Mouse (Mus musculus): ENCODE measurements at regions not wholly inside any gene's neighbourhood (a gene's known extent, or its start where the extent isn't known, plus 50 kb on each side); places are given as distances from the start of the nearest gene placed in this dataset.

DNA sequence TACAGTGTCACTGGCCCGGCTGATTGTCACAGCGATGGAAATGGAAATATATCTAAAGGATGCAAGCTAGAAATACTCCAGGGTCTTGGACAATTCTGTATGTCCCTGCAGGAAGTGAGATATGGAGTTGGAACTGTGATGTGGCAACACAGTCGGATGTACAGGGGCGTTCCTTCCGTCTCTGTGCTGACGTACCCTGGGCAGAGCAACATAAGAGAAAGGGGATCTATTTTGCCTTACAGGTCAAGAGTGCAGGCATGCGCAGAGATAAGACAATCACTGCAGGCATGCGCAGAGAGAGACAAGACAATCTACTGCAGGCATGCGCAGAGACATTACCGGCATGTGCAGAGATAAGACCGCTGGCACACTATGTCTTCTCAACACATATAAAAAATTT, 247.6 kb downstream of the Diras2 start:
- no peak for TF ChIP-seq CTCF (IDR thresholded peaks at IDR 0.05; ENCODE audit: borderline replicate concordance, insufficient read depth, low read depth, low read length)
- TF ChIP-seq POLR2A (IDR thresholded peaks at IDR 0.05; ENCODE audit: borderline replicate concordance, insufficient read depth, low read length), result no peak
